Mouse (Mus musculus) hindbrain, embryonic 14.5 days (tissue): ENCODE data around the gene Nelfa. TPM values are rescaled to one million over a fixed set of nuclear protein-coding genes. Genes with fewer than 3 reads are reported as not detected.
"Not testable (repeated sequence)": the region's sequence is repeated elsewhere in the genome, so short reads cannot be mapped to it uniquely, and the experiment has no call there.

Source experiments
- ATAC-seq: fragments of 200-750 bp; cut with Nextera tagmentation; 2 replicates; pipeline ENCODE4 v1.8.0; 2017; ENCODE audit warnings: moderate number of reproducible peaks, mild to moderate bottlenecking, moderate TSS enrichment, moderate library complexity; ENCODE audit not compliant: low FRiP score
- DNase-seq: peaks from one replicate; pipeline ENCODE4 v3.0.0-alpha.2; 2015; ENCODE audit warnings: low spot score
- H3K27ac ChIP-seq: fragments of 300-500 bp; sonication (generic); 2 replicates; pipeline ENCODE4 v1.5.1; 2014; ENCODE audit warnings: mild to moderate bottlenecking, moderate library complexity
- H3K27me3 ChIP-seq: fragments of 300-500 bp; sonication (generic); 2 replicates; pipeline ENCODE4 v1.6.1; 2014; ENCODE audit warnings: mild to moderate bottlenecking, low read length, mixed read lengths; ENCODE audit not compliant: control insufficient read depth, insufficient read depth
- H3K36me3 ChIP-seq: fragments of 300-500 bp; sonication (generic); replicated peaks from 2 replicates; pipeline ENCODE4 v1.6.1; 2014; ENCODE audit not compliant: control insufficient read depth, insufficient read depth
- H3K4me1 ChIP-seq: fragments of 300-500 bp; sonication (generic); replicated peaks from 2 replicates; pipeline ENCODE4 v1.6.1; 2014; ENCODE audit warnings: antibody characterized with exemption, low read length, mixed read lengths; ENCODE audit not compliant: control insufficient read depth, insufficient read depth
- H3K4me2 ChIP-seq: fragments of 300-500 bp; sonication (generic); replicated peaks from 2 replicates; pipeline ENCODE4 v1.6.1; 2014; ENCODE audit warnings: mild to moderate bottlenecking, moderate library complexity
- H3K4me3 ChIP-seq: fragments of 300-500 bp; sonication (generic); replicated peaks from 2 replicates; pipeline ENCODE4 v1.5.1; 2014; ENCODE audit warnings: mild to moderate bottlenecking, low read length
- H3K9ac ChIP-seq: fragments of 300-500 bp; sonication (generic); 2 replicates; pipeline ENCODE4 v1.6.1; 2014
- H3K9me3 ChIP-seq: fragments of 300-500 bp; sonication (generic); 2 replicates; pipeline ENCODE4 v1.6.1; 2016; ENCODE audit warnings: low read length; ENCODE audit not compliant: control insufficient read depth
- WGBS: fragments of 180-500 bp; shearing (Covaris S2); extraction: QIAGEN DNeasy Blood & Tissue Kit; methylation state at CpG from one replicate; pipeline ENCODE4 v1.1.7; 2014; 5-methylcytosine and 5-hydroxymethylcytosine counted together
- polyA plus RNA-seq: library from polyadenylated mRNA; unstranded; fragments of >200 nt; fragmentation: Nextera tagmentation; extraction: Ambion mirVana; gene quantifications from 2 replicates; pipeline ENCODE4 v1.2.1, GENCODE M21; 2014

Nelfa gene
- polyA plus RNA-seq, 1 experiment from 2014 or later: 35.5 TPM

GRCm38 (mm10) chr5:33953471-33954185, 17.4 kb upstream of the Nelfa start:
- Histone ChIP-seq H3K27ac (no peak overlapping the region), H3K36me3 (no peaks in the 10 kb centered on the region), H3K27me3 (no peaks in the 10 kb centered on the region), H3K9me3 (peaks cover 4% of the 10 kb centered on the region; the same call in 1 of the 2 replicates), H3K4me1 (no peaks in the 10 kb centered on the region), H3K9ac (peak overlapping the region; percentile 28; the same call in 1 of the 2 replicates), H3K4me3 (peak overlapping the region; percentile 15), H3K4me2 (peak overlapping the region; percentile 35)
- no peak for DNase-seq
- ATAC-seq: no peak
- 84% methylated on average over 17 of the region's 17 CpGs for WGBS

- Histone ChIP-seq H3K4me3 (no peak overlapping the region), H3K9ac (no peak overlapping the region), H3K27ac (no peak overlapping the region), H3K27me3 (no peaks in the 10 kb centered on the region), H3K9me3 (0 out of 2 replicates have a peak, but pooled peaks cover 3% of the 10 kb centered on the region), H3K4me1 (no peaks in the 10 kb centered on the region), H3K36me3 (no peaks in the 10 kb centered on the region; the same call in 1 of the 2 replicates), H3K4me2 (no peak overlapping the region)
- ATAC-seq (no peak), DNase-seq (no peak)
- 54% methylated on average over 4 of the region's 4 CpGs for WGBS
These were observed 12.1 kb upstream of the Nelfa start for GRCm38 (mm10) chr5:33948314-33948713.

- H3K4me1 ChIP-seq, DNase-seq, H3K27me3 ChIP-seq, H3K4me2 ChIP-seq, H3K9ac ChIP-seq, H3K27ac ChIP-seq, H3K36me3 ChIP-seq, H3K4me3 ChIP-seq, ATAC-seq, H3K9me3 ChIP-seq: not testable (repeated sequence)
- 91% methylated on average over 16 of the region's 16 CpGs for WGBS
These were observed 10.8 kb upstream of the Nelfa start for GRCm38 (mm10) chr5:33947035-33947434.

- H3K4me1 ChIP-seq: peaks cover 24% of the 10 kb centered on the region
- no peak for ATAC-seq
- 93% methylated on average over 3 of the region's 3 CpGs for WGBS
These were observed 2.2 kb upstream of the Nelfa start for GRCm38 (mm10) chr5:33938448-33938847.

GRCm38 (mm10) chr5:33937230-33937629, 1.0 kb upstream of the Nelfa start:
- Histone ChIP-seq H3K9ac (no peak overlapping the region), H3K9me3 (no peaks in the 10 kb centered on the region), H3K27me3 (no peaks in the 10 kb centered on the region), H3K4me1 (peaks cover 24% of the 10 kb centered on the region), H3K4me2 (peak overlapping the region; percentile 58), H3K27ac (no peak overlapping the region), H3K4me3 (0 out of 2 replicates have a peak overlapping the region, but pooled peaks have one; percentile 91), H3K36me3 (no peaks in the 10 kb centered on the region)
- no peak for DNase-seq
- WGBS: 98% methylated on average over 2 of the region's 2 CpGs
- no peak for ATAC-seq

More at GRCm38 (mm10) chr5:33938448-33938847, 2.2 kb upstream of the Nelfa start:
- Histone ChIP-seq H3K36me3 (no peaks in the 10 kb centered on the region), H3K27me3 (no peaks in the 10 kb centered on the region), H3K9ac (no peak overlapping the region), H3K4me2 (no peak overlapping the region), H3K27ac (no peak overlapping the region), H3K4me3 (no peak overlapping the region), H3K9me3 (no peaks in the 10 kb centered on the region)
- DNase-seq: no peak

- 1% methylated on average over 39 of the region's 39 CpGs for WGBS
- Histone ChIP-seq H3K27me3 (no peaks in the 10 kb centered on the region), H3K4me3 (peak overlapping the region; percentile 91), H3K4me2 (peak overlapping the region; percentile 67), H3K9me3 (no peaks in the 10 kb centered on the region), H3K9ac (peak overlapping the region; percentile 91), H3K27ac (peak overlapping the region; percentile 96), H3K4me1 (peaks cover 24% of the 10 kb centered on the region), H3K36me3 (no peaks in the 10 kb centered on the region)
- DNase-seq: peak; percentile 25
- ATAC-seq: peak; percentile 70
These were observed 507 bp downstream of the Nelfa start for GRCm38 (mm10) chr5:33935700-33936111.

- no peaks in the 10 kb centered on the region for H3K27me3 ChIP-seq
- peaks cover 5% of the 10 kb centered on the region for H3K36me3 ChIP-seq
- DNase-seq (no peak), ATAC-seq (no peak)
- 80% methylated on average over 7 of the region's 7 CpGs for WGBS
- H3K9ac ChIP-seq: peak overlapping the region; percentile 91
- no peaks in the 10 kb centered on the region for H3K9me3 ChIP-seq
- H3K4me3 ChIP-seq: peak overlapping the region; percentile 91
- peaks cover 24% of the 10 kb centered on the region for H3K4me1 ChIP-seq
- no peak overlapping the region for H3K27ac ChIP-seq
- H3K4me2 ChIP-seq: peak overlapping the region; percentile 67
These were observed 1.3 kb downstream of the Nelfa start for GRCm38 (mm10) chr5:33934877-33935276.

GRCm38 (mm10) chr5:33934081-33934480, 2.1 kb downstream of the Nelfa start:
- Histone ChIP-seq H3K9me3 (no peaks in the 10 kb centered on the region), H3K36me3 (peaks cover 13% of the 10 kb centered on the region), H3K4me1 (peaks cover 24% of the 10 kb centered on the region), H3K27ac (no peak overlapping the region), H3K4me3 (peak overlapping the region; percentile 91), H3K4me2 (peak overlapping the region; percentile 67), H3K9ac (no peak overlapping the region), H3K27me3 (no peaks in the 10 kb centered on the region)
- no peak for DNase-seq
- no peak for ATAC-seq
- 89% methylated on average over 2 of the region's 2 CpGs for WGBS

- Histone ChIP-seq H3K9me3 (no peaks in the 10 kb centered on the region), H3K27ac (no peak overlapping the region), H3K4me1 (peaks cover 24% of the 10 kb centered on the region), H3K4me2 (no peak overlapping the region), H3K9ac (no peak overlapping the region), H3K27me3 (no peaks in the 10 kb centered on the region), H3K4me3 (no peak overlapping the region), H3K36me3 (peaks cover 24% of the 10 kb centered on the region)
- WGBS: 80% methylated on average over 2 of the region's 2 CpGs
- ATAC-seq (no peak), DNase-seq (no peak)
These were observed 3.8 kb downstream of the Nelfa start for GRCm38 (mm10) chr5:33932413-33932812.
